Mouse (Mus musculus) right cerebral cortex, postnatal 36 days (tissue): Measurements from ENCODE around the gene Sirt2.
A peak's percentile ranks its signal among the peaks of the same experiment; 100 is the strongest.

Experiments
- DNase-seq, 2 experiments: peaks; one replicate each; pipeline ENCODE4 v3.0.0; 2022; ENCODE audit warnings: low spot score in 2 of 2, mixed read lengths in 1 of 2

Sirt2 gene

DNA sequence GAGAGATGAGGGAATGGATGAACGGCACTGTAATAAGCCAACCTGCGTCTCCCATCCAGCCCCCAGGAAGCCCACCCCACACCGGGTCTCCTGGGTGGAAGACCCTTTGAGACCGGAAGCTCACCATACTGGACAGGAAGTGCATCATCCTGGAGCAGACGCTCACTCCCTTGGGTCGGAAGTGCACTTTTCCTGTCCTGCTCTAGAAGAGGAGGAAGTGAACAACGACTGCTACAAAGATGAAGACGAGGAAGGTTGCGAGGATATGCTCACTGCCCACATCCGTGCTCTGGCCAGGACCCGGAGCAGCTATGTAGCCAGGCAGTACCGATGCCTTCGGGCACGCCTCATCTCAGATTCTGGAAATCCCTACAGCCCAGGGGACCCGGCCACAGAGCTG, 29.3 kb downstream of the Sirt2 start:
- DNase-seq: no peak

DNA sequence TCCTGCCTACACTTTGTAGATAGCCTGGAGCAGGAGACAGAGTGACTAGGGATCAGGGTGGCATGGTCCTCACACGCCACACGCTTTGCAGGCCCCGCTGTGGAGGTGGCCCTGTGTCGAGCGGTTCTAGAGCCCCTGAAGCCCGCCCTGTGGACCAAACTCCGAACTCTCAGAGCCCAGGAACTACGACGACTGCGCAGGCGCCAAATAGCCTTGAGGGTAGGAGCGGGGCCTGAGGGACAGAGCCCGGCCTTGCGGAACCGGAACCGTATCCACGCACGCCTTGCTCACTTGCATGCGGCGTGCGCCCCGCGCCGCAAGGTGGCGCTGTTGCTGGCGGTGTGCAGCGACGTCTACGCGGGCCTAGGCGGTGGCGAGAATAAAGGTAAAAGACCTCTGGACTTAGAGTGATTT, 30.0 kb downstream of the Sirt2 start:
- DNase-seq: peak in 1 of 2 experiments; percentile 37

- no peak for DNase-seq
Measured at GRCm38 (mm10) chr7:28799994-28800393, 33.5 kb downstream of the Sirt2 start.

- no peak for DNase-seq
Measured at GRCm38 (mm10) chr7:28801451-28801850, 34.9 kb downstream of the Sirt2 start.

- DNase-seq: no peak
Measured at GRCm38 (mm10) chr7:28801901-28802670, 35.6 kb downstream of the Sirt2 start.

GRCm38 (mm10) chr7:28802846-28803588, 36.5 kb downstream of the Sirt2 start:
- no peak for DNase-seq

DNA sequence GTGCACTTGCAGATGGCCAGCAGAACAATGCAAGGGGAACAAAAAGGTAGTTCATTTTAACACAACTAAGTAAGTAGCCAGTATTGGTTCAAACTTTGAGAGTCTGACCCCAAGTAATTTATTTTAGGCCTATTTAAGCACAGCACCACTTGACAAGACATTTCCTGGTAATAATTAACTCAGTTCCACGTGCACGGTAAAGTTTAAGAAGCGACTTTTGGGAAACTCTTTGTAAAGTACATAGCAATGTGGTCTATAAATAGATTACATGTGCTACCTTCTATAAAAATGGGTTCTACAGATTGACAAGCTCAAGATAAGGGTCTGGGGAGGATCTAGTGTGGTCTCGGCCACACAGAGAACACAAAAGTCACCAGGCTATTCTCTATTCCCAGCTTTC, 37.2 kb downstream of the Sirt2 start:
- no peak for DNase-seq

DNA sequence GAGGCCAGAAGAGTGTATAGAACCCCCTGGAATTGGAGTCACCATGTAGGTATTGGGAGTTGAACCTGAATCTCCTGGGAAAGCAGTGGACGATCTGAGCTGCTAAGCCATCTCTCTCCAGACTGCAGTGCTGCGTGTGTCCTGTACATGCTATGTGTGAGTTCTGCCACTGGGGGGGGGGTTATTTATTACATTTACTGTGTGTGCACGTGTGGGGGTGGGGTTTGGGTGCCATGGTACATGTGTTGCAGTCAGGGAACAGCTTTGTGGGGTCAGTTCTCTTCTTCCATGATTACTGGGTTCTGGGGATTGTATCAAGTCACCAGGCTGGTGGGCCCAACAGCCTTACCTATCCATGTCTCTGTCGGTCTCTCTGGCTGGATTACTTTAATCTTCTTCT, 40.3 kb downstream of the Sirt2 start:
- DNase-seq: no peak

DNA sequence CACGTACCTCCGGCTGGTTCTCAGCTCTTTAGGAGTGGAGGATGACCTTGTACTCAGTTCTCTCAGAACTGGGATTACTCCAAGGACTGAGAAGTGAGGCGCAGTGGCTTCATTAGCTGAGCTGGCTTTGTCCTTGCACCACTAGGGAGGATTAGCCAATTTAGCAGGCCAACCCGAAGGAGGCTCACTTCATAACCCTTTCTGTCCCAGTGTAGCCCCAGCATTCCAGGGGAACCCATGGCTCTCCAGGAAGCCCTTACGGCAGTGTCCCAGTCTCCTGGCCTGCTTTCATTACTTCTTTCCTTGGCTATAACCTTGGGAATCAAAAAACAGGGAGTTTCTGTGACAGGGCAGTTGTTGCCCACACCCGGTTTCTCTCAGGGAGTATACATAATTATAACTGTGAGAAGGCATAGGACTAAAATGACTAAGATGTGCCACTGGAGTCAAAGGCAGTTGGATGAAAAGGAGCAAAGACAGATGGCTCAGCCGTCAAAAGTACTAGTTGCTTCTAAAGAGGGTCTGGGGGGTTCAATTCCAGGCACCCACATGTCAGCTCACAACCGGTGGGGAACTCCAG, 41.2 kb downstream of the Sirt2 start:
- DNase-seq: no peak

DNA sequence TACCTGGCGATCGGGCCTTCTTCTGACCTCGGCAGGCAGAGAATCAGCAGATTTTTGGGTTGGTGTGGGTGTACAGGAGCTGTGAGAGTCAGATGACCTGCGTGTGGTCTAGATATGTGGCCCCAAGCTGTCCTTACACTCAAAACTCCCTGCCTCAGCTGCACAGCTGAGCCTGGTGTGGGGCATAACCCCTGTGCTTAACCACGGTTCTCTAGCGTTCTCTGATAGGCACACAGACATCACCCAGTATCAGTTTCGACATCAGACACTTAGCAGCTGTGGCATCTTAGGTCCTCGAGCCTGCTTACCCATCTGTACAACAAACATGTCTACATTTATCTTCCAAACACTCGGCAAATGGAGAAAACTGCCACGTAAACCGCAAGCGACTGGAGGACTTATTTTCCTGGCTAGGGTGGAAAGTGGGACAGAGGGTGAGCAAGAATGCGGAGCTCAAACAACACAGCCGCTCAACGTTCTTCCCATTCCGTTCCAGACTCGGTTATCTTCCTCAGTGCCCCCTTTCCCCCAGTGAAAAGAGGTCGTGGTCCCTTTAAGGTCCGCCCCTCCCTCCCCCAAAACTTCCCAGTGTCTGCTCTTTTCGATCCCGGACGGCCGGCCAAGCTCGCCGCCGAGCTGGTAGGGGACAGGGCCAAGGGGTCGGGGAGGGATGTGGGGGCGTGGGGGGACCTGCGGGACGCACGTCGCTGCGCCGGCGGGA, 41.8 kb downstream of the Sirt2 start, which contains the start of gene Hnrnpl:
Gene Hnrnpl, plus strand, starts transcription at position 321 of the 721 bp plus-strand sequence.
- peak in 1 of 2 experiments; percentile 35 for DNase-seq

GRCm38 (mm10) chr7:28808957-28809393, 42.4 kb downstream of the Sirt2 start:
- peak; percentile 92 to 93 for DNase-seq

DNA sequence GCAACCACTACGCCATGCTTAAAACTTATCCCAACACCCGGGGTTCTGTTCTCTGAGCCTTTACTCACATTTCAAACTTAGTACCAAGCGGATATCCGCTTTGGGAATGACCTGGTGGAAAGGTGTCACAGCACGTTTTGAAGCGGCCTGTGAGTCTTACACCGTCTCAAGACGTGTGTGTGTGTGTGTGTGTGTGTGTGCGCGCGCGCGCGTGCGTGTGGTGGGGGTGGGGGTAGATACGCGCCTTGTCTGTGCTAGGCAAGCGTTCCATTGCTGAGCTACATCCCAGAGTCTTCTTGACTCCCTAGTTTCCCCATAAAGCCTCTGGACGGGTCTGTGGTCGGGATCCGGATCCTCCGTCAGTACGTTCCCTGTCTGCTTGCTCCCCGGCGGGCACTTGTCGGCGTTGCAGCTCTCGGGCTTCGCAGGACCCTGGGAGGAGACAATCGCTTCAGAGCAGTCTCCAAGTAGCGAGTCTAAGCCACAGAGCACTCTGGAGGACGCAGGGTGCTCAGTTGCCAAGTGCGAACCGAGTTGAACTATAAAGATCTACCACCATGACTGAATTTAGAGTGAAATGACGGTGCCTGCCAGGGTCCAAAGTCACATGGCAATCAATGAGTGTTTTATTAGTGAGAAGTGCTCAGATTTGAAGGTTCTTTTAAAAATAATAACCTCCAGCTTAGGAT, 43.0 kb downstream of the Sirt2 start:
- peak; percentile 47 to 52 for DNase-seq

GRCm38 (mm10) chr7:28810107-28811066, 43.9 kb downstream of the Sirt2 start:
- peak; percentile 98 to 99 for DNase-seq

DNA sequence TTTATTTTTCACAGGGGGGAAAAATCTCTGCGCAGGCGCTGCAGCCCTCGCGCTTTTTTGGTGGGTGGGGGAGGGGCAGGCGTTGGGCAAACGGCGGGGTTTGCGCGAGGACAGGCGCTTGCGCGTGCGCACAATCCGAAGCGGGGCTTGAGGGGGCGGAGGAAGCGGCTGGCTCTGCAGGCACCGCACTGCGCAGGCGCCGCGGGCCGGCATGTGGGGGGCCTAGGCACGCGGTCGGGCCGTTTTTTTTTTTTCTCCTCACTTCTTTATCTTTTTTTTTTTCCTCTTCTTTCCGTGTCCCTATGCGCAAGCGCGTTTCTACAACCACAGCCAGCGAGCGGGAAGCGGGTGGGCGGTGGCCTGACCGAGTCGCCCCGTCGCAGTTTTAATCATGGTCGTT, 44.7 kb downstream of the Sirt2 start:
- DNase-seq: peak; percentile 80 to 85

DNA sequence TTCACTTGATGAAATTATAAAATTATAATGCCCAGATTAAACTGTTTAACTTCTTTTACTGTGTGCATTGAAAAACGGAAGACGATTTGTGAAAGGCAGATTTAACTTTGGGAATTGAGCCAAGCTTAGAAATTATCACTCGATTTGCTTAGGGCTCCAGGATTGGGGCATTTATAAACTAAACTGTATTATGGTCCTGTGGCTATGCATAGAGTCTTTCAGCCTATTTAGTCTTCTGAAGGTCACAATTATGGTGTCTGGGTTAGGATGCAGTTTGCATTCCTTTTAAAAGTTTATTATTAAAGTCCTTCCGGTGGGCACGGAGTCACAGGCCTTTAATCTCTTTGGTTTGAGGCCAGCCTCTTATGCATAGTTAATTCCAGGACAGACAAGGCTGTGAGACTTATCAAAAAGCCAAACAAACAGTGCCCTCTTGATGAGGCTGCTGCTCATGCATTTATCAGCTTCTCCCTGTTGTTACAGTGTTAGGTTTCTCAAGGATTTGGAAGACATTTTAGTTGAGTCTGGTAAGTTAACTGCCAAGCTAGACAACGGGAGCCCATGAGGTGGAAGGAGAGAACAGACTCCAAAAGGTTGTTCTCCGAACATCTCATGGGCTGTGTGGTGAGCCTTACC, 45.2 kb downstream of the Sirt2 start:
- no peak for DNase-seq

GRCm38 (mm10) chr7:28812436-28812835, 45.9 kb downstream of the Sirt2 start:
- DNase-seq: no peak

GRCm38 (mm10) chr7:28812949-28813348, 46.4 kb downstream of the Sirt2 start:
- DNase-seq: no peak

DNA sequence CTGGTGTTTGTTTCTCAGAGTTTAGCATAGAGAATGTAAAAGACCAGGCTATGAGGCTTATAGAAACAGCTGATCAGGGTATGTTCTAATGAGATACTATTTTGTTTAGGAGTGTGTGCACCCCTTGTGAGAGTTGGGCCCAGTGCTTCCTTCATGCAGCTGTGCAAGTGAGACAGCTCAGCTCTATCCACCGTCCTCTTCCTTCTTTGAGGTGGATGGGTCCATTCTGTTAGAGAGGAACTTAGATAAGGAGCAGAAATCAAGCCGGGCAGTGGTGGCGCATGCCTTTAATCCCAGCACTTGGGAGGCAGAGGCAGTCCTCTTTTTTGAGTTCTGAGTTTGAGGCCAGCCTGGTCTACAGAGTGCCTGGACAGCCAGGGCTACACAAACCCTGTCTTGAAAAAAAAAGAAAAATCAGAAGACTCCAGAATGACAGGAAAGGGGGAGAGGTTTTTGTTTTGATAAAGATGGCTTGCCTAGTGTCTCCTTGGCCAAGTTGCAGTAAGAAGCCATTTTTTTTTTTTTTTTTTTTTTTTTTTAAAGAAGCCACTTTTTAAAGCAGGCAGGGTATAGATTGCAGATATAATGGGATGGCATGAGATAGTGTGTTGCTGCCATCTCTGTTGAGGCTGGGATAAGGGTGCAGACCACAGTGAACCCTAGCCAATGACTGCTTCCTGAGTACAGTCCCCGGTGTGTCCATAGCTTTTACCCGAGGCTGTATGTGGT, 47.9 kb downstream of the Sirt2 start:
- no peak for DNase-seq

- DNase-seq: no peak
Measured at GRCm38 (mm10) chr7:28815230-28815629, 48.7 kb downstream of the Sirt2 start.
